Mouse (Mus musculus) natural killer cell, adult 2 months (primary cell): ENCODE measurements around the gene Tpsg1.

Experiments used
- DNase-seq, 2 experiments: peaks; one replicate each; pipeline ENCODE4 v3.0.0; 2022; ENCODE audit warnings: low spot score in 2 of 2

Gene Tpsg1

GRCm38 (mm10) chr17:25407352-25407751, 38.3 kb downstream of the Tpsg1 start:
- no peak for DNase-seq

DNA sequence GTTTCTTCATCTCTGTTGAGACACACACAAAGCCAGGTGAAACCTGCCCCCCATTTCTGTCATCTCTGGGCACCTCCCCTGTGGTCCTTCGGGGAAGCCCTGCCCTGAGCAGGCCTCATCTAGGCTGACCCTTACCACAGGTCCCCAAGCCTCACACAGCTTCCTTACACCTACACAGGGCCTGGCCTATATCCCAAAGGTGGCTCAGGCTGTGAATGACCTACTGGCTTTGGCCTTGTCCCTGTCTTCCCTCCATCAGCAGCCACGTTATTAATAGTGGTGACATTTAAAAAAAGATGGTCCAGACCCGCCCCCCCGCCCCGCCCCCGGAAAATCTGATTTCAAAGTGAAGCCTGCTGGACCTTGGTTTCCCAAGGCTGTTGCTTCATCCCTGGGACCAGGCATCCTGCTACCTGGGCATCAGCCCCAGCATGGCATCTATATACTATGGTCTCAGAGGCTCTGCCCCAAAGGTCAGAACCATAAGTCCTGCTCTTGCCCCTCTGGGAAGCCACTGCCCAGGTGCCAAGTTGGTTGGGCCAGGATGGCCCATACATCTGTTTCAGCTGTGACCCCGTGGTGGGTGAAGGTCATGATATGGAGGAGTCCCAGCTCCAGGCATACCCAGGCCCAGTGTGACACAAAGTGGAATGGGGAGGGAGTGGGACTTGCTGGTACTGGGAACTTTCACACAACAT, 39.4 kb downstream of the Tpsg1 start:
- no peak for DNase-seq

DNA sequence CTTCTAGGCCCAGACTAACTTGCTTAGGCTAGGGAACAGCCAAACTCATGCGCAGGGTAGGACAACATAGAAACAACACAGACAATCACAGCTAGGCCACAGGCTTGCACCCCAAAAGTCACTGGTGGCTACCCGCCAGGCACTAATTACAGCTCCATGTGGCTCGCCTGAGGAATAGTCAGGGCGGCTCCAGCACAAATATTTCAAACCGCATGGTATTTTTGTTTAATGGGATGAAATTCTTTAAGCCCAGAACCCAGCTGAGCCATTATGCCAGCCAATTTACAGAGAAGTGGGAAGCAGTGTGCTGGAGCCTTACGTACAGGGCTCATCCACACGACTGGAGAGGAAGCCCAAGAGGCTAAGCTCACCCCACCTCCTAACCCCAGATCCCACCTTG, 40.5 kb downstream of the Tpsg1 start:
- no peak for DNase-seq

- no peak for DNase-seq
These were observed 41.1 kb downstream of the Tpsg1 start for GRCm38 (mm10) chr17:25410180-25410579.

- DNase-seq = no peak
These were observed 41.7 kb downstream of the Tpsg1 start for GRCm38 (mm10) chr17:25410786-25411185.

DNA sequence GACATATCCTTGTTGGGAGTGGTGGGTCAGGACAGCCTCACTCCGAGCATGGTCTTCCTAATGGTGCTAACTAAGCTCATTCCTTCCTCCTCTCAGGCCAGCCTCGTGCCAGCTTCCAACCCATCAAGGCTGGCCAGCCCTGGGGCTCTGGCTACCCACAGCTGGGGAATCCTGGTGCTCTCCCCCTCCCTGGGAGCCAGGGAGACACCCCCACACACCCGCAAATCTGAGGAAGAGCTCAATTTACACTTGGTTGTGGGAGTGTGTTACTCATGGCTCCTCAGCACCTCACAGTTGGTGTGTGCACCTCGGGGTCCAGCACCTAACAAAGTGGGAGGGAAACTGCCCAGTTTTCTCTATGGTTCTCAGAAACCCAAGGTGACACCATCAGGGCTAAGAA, 42.2 kb downstream of the Tpsg1 start:
- DNase-seq = no peak

GRCm38 (mm10) chr17:25414209-25414608, 45.1 kb downstream of the Tpsg1 start:
- no peak for DNase-seq

DNA sequence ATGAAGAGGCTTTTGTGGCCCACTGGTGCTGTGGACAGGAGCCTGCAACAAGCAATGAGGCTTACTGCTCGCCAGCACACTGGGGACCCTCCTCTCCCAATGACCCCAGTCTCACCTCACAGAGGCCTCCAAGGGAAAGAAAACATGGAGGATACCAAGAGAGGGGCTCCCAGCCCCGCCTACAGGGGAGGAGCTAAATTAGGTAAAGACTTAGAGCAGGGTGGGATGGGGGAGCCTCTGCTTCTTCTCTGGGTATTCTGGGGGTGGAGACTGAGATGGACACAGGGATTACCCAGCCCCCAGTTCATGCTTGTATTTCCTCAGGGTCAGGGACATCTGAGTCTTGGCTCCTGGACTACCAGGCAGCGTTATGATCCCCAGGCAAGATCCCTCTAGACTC, 45.8 kb downstream of the Tpsg1 start:
- no peak for DNase-seq

GRCm38 (mm10) chr17:25415421-25415913, 46.4 kb downstream of the Tpsg1 start:
- DNase-seq = no peak

- DNase-seq = no peak
These were observed 47.1 kb downstream of the Tpsg1 start for GRCm38 (mm10) chr17:25416219-25416618.

DNA sequence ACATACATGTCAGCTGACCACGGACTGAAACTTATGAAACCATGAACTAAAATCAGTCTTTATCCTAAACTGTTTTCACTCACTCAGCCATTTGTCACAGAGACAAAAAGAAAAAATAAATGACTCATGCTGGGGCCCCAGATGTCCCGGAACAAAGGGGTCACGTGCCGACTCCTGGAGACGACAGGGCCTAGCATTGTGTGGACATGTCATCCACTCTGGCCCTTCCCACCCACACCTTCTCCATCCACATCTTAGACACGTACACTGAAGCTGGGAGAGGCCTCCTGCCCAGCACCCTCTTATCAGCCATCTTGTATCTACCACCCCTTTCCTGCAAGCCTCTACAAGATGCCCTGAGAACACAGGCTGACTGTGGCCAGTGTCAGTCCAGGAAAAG, 48.9 kb downstream of the Tpsg1 start:
- DNase-seq = no peak

DNA sequence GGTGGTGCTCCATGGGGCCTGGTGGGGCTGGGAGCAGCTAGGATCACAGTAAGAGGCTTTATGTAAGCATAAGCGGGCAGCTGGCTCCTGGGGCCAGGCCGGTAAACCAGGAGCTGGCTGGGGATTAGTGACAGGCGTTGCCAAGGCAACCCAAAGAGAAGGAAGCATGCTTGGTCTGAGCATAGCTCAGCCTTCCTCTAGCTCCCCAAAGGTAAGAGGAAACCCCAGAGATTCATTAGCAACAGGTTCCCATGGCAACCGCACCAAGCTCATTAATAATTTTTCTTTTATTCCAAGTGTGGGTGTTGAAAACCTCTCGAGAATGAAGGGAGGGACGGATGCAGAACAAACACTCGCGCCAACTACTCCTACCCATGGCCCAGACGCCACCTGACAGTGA, 49.9 kb downstream of the Tpsg1 start:
- no peak for DNase-seq

GRCm38 (mm10) chr17:25420998-25421397, 51.9 kb downstream of the Tpsg1 start:
- DNase-seq = no peak
